Mouse (Mus musculus): ENCODE results near the gene Phox2b. TPM values are rescaled to one million over a fixed set of nuclear protein-coding genes. Genes with fewer than 3 reads are reported as not detected.

Gene Phox2b
- total and polyA plus RNA-seq, 2 experiments from 2014 or later: 11.3 to 15.8 TPM

DNA sequence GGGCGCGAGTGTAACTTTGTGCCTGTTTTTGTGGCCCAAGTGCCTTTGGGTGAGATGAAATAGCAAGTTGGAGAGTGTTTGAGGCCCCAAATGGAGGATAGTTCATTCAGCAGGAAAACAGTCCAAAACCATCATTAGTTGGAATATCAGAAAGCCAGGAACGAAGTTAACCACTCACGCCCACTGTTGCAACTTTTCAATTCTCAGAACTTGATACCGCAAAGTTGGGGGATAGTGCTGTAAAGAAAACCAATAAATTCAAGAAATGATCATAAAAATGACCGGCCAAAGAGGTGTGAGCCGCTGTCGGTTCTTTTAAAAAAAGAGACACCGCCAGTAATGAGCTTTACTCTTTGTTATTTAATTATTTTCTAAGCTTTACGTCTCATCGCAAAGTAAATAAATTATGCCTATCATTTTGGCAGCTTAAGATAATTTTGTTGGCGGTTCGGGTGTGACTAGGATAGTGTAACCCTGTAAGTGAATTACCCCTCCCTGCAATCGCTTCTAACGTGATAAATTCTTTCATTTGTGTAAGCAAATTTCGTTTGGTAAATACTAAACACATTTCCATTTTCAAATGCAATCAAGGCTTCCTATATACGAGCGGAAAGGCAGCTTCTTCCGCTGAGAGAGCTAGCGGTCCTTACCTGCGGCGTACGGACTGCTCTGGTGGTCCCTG, 909 bp downstream of the Phox2b start:
- Histone ChIP-seq H3K4me3 (ENCODE audit: low read length) (peak overlapping the region; percentile 16), H3K9ac (replicated peaks; ENCODE audit: low read length) (no peak overlapping the region), H3K4me1 (ENCODE audit: insufficient read depth, low read length) (no peaks in the 10 kb centered on the region), H3K4me2 (ENCODE audit: low read depth, low read length) (no peak overlapping the region), H3K9me3 (ENCODE audit: low read length) (no peaks in the 10 kb centered on the region), H3K36me3 (ENCODE audit: insufficient read depth, low read length) (no peaks in the 10 kb centered on the region), H3K27ac (no peak overlapping the region), H3K27me3 (ENCODE audit: insufficient read depth, low read length) (peaks cover 81% of the 10 kb centered on the region)
- no peak for ATAC-seq
- no peak for TF ChIP-seq CTCF (IDR thresholded peaks at IDR 0.05; ENCODE audit: low read depth)
- DNase-seq (ENCODE audit: low spot score): no peak
- 3% methylated on average over 23 of the region's 23 CpGs for WGBS

- no peak overlapping the region for H3K4me2 ChIP-seq (ENCODE audit: low read depth, low read length)
- H3K27ac ChIP-seq: no peak overlapping the region
- no peak overlapping the region for H3K9ac ChIP-seq (replicated peaks; ENCODE audit: low read length)
- WGBS: under 1% methylated on average over 41 of the region's 41 CpGs
- H3K4me3 ChIP-seq (ENCODE audit: low read length): peak overlapping the region; percentile 16
- TF ChIP-seq CTCF (IDR thresholded peaks at IDR 0.05; ENCODE audit: low read depth): no peak
- DNase-seq (ENCODE audit: low spot score) (no peak), ATAC-seq (no peak)
- peaks cover 81% of the 10 kb centered on the region for H3K27me3 ChIP-seq (ENCODE audit: insufficient read depth, low read length)
- no peaks in the 10 kb centered on the region for H3K4me1 ChIP-seq (ENCODE audit: insufficient read depth, low read length)
- H3K9me3 ChIP-seq (ENCODE audit: low read length): no peaks in the 10 kb centered on the region
- H3K36me3 ChIP-seq (ENCODE audit: insufficient read depth, low read length): no peaks in the 10 kb centered on the region
These were observed 1.7 kb downstream of the Phox2b start for GRCm38 (mm10) chr5:67097106-67098050.

DNA sequence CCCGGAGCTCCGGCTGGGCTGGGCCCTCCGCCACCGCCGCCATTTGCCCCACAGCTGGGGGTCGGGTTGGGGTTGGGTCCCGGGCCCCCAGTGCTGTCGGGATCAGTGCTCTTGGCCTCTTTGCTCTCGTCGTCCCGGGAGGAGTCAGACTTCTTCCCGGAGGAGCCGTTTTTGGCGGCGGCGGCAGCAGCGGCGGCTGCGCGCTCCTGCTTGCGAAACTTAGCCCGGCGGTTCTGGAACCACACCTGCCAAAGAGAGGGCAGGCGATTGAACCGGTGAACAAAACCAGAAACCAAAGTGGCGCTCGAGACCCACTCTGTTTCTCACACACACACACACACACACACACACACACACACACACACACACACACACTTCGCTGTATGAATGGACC, 2.7 kb downstream of the Phox2b start:
- WGBS: under 1% methylated on average over 28 of the region's 28 CpGs
- DNase-seq (ENCODE audit: low spot score): no peak
- peak overlapping the region; percentile 35; the same call in 1 of the 2 replicates for H3K9ac ChIP-seq (replicated peaks; ENCODE audit: low read length)

DNA sequence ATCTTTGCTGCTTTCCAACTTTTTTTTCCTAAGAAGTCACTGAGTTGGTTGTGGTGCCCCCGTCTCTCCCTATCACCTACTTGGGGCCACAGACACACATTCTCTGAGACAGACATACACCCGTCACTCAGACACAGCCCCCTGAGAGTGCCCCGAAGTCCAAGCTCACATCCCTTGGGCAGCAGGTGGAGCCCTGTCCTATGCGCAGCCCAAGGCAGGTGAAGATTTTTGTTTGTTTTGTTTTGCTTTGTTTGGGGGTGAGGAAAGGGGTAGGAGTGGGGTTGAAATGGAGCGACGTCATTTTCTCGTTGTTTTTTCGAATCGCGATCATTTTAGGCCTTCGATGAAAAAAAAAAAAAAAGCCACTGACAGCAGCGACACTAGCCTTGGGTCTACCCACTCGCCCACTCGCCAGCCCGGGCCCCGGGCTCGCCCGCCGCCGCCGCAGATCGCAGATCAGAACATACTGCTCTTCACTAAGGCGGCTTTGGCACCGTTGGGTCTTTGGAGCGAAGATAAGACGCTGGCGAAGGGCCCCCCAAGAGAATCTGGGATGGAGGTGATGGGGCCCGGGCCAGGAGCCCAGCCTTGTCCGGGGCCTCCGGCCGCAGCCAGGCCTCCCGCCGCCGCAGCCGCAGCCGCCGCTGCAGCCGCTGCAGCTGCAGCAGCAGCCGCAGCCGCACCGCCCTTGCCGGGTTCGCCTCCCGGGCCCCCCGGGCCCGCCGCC, 3.3 kb downstream of the Phox2b start:
- peaks cover 76% of the 10 kb centered on the region for H3K27me3 ChIP-seq (ENCODE audit: insufficient read depth, low read length)
- under 1% methylated on average over 42 of the region's 47 CpGs for WGBS
- H3K27ac ChIP-seq: no peak overlapping the region
- no peak for TF ChIP-seq CTCF (IDR thresholded peaks at IDR 0.05; ENCODE audit: low read depth)
- H3K4me3 ChIP-seq (ENCODE audit: low read length): peak overlapping the region; percentile 23
- no peaks in the 10 kb centered on the region for H3K9me3 ChIP-seq (ENCODE audit: low read length)
- peak overlapping the region; percentile 42 for H3K4me2 ChIP-seq (ENCODE audit: low read depth, low read length)
- H3K36me3 ChIP-seq (ENCODE audit: insufficient read depth, low read length): no peaks in the 10 kb centered on the region
- DNase-seq (ENCODE audit: low spot score): no peak
- ATAC-seq: no peak
- H3K4me1 ChIP-seq (ENCODE audit: insufficient read depth, low read length): no peaks in the 10 kb centered on the region
- H3K9ac ChIP-seq (replicated peaks; ENCODE audit: low read length): peak overlapping the region; percentile 35; the same call in 1 of the 2 replicates

More for the DNA sequence above, 2.7 kb downstream of the Phox2b start:
- Histone ChIP-seq H3K4me3 (ENCODE audit: low read length) (peak overlapping the region; percentile 23), H3K27ac (no peak overlapping the region), H3K4me1 (ENCODE audit: insufficient read depth, low read length) (no peaks in the 10 kb centered on the region), H3K4me2 (ENCODE audit: low read depth, low read length) (peak overlapping the region; percentile 42), H3K36me3 (ENCODE audit: insufficient read depth, low read length) (no peaks in the 10 kb centered on the region), H3K9me3 (ENCODE audit: low read length) (no peaks in the 10 kb centered on the region), H3K27me3 (ENCODE audit: insufficient read depth, low read length) (peaks cover 76% of the 10 kb centered on the region)
- ATAC-seq: no peak
- no peak for TF ChIP-seq CTCF (IDR thresholded peaks at IDR 0.05; ENCODE audit: low read depth)

DNA sequence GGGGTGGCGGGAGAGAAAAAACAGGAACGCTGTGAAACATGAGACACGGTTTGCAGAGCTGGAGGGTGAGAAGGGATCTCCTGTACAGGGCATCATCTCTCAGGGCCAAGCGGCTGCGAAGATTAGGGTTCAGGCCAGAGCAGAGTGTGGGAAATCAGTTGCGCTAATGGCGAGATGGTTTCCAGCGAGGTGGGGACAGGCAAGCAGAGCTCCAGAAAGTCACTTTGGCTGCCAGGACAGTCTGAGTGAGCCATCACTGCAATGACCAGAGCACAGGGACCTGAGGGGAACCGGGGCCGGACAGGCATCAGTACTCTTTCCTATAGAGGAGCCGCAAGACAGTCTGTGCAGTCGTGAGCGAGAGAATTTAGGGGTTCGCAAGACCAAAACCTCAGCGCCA, 3.9 kb downstream of the Phox2b start:
- Histone ChIP-seq H3K4me2 (ENCODE audit: low read depth, low read length) (0 out of 2 replicates have a peak overlapping the region, but pooled peaks have one; percentile 16), H3K9ac (replicated peaks; ENCODE audit: low read length) (no peak overlapping the region), H3K9me3 (ENCODE audit: low read length) (no peaks in the 10 kb centered on the region), H3K27me3 (ENCODE audit: insufficient read depth, low read length) (peaks cover 82% of the 10 kb centered on the region), H3K27ac (no peak overlapping the region), H3K4me3 (ENCODE audit: low read length) (no peak overlapping the region), H3K4me1 (ENCODE audit: insufficient read depth, low read length) (no peaks in the 10 kb centered on the region), H3K36me3 (ENCODE audit: insufficient read depth, low read length) (no peaks in the 10 kb centered on the region)
- WGBS: 1% methylated on average over 15 of the region's 15 CpGs
- ATAC-seq (no peak), DNase-seq (ENCODE audit: low spot score) (no peak)
- TF ChIP-seq CTCF (IDR thresholded peaks at IDR 0.05; ENCODE audit: low read depth): no peak

DNA sequence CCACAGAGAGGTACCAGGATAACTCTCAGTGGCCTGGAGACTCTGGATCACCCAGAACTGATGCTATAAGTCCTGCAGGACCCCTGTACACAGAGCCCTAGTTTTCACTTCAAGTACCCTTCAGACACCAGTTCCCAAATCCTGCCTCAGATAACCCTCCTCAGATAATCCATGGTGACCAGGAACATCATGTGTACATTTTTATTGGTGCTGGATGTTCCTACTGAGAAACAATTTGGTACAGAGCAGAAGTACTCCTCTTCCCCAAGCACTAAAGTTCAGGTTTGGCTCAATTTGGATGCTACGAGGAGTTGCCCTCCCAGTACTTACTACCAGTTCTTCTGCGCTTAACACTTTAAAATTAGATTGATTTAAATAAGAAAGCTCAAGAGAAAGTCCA, 5.1 kb downstream of the Phox2b start:
- Histone ChIP-seq H3K27ac (no peak overlapping the region), H3K4me2 (ENCODE audit: low read depth, low read length) (no peak overlapping the region)

More for the DNA sequence above, 5.1 kb downstream of the Phox2b start:
- Histone ChIP-seq H3K27me3 (ENCODE audit: insufficient read depth, low read length) (peaks cover 75% of the 10 kb centered on the region), H3K9ac (replicated peaks; ENCODE audit: low read length) (no peak overlapping the region), H3K4me3 (ENCODE audit: low read length) (no peak overlapping the region), H3K36me3 (ENCODE audit: insufficient read depth, low read length) (no peaks in the 10 kb centered on the region), H3K4me1 (ENCODE audit: insufficient read depth, low read length) (no peaks in the 10 kb centered on the region), H3K9me3 (ENCODE audit: low read length) (no peaks in the 10 kb centered on the region)
- TF ChIP-seq CTCF (IDR thresholded peaks at IDR 0.05; ENCODE audit: low read depth): no peak
- DNase-seq (ENCODE audit: low spot score) (no peak), ATAC-seq (no peak)
- 16% methylated on average over 2 of the region's 2 CpGs for WGBS
